Comparison of ENCODE assay signal across 9 mouse cellular contexts in the genomic region with DNA sequence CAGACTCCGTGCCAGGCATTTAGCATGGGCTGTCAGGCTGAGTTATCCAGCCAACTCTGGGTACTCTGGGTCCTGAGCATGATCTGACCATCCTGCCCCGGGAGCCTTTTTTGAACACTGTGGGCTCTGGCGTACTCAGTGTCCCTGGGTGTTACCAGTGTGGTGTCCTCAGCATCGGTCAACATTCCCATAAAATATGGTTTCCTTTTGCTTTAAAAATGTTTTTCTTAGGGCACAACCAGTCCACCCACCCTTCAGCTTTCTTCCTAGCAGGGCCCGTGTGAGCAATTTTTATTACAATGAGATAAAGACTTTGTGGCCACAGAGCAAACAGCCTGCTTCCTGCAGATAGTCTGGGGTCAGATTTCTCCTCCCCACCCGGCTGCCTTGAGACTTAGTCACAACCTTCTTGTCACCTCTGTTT. TPM values are rescaled to one million over a fixed set of nuclear protein-coding genes. Genes with fewer than 3 reads are reported as not detected.
DNase-seq lines count a peak whose midpoint lies in the region; ATAC-seq and TF ChIP-seq lines count a peak whose summit lies in the region.
"Had no signal": no experiment of that assay in that cellular context is flagged by ENCODE, and none has a peak within 500 bp of the region (broad histone marks: within the 10 kb centered on the region; RNA-seq: fewer than 3 reads in every experiment).

No protein-coding gene starts in this region.

- H3K4me1 ChIP-seq in heart, embryonic 16.5 days (ENCODE audit: control insufficient read depth, insufficient read depth, low read length) = peaks cover 28% of the 10 kb centered on the region
- H3K4me1 ChIP-seq in liver, adult 2 months (ENCODE audit: control insufficient read depth, insufficient read depth, low read length) = no peaks in the 10 kb centered on the region
- H3K4me1 ChIP-seq in thymus, adult 2 months (replicated peaks; ENCODE audit: control insufficient read depth, insufficient read depth, low read length) = peaks cover 7% of the 10 kb centered on the region
- H3K4me1 ChIP-seq in forebrain, embryonic 13.5 days = peaks cover 12% of the 10 kb centered on the region

- peaks cover 2% of the 10 kb centered on the region; the same call in 1 of the 2 replicates for H3K9me3 ChIP-seq in heart, embryonic 16.5 days (replicated peaks; ENCODE audit: control insufficient read depth, low read length)
- H3K9me3 ChIP-seq in forebrain, embryonic 13.5 days (replicated peaks) = no peaks in the 10 kb centered on the region

- H3K36me3 ChIP-seq in heart, embryonic 16.5 days (ENCODE audit: control insufficient read depth, insufficient read depth) = no peaks in the 10 kb centered on the region
- no peaks in the 10 kb centered on the region for H3K36me3 ChIP-seq in liver, adult 2 months (ENCODE audit: control insufficient read depth, insufficient read depth, low read length)
- H3K36me3 ChIP-seq in thymus, adult 2 months (ENCODE audit: control insufficient read depth, insufficient read depth, low read length) = no peaks in the 10 kb centered on the region
- no peaks in the 10 kb centered on the region for H3K36me3 ChIP-seq in forebrain, embryonic 13.5 days (ENCODE audit: poor library complexity, severe bottlenecking)

- peak overlapping the region; percentile 74 for H3K27ac ChIP-seq in heart, embryonic 16.5 days (ENCODE audit: low read length)
- H3K27ac ChIP-seq in liver, adult 2 months (replicated peaks; ENCODE audit: insufficient read depth, low read depth, low read length) = peak overlapping the region; percentile 58
- H3K27ac ChIP-seq in thymus, adult 2 months (ENCODE audit: control insufficient read depth, insufficient read depth, low read length) = no peak overlapping the region
- H3K27ac ChIP-seq in forebrain, embryonic 13.5 days = no peak overlapping the region

- no peak for TF ChIP-seq CTCF in liver, adult 2 months (IDR thresholded peaks at IDR 0.05; ENCODE audit: low read depth, low read length)
- no peak for TF ChIP-seq CTCF in thymus, adult 2 months (IDR thresholded peaks at IDR 0.05; ENCODE audit: borderline replicate concordance, control insufficient read depth, extremely low read depth, insufficient read depth, low read length, poor library complexity)

- H3K4me3 ChIP-seq in heart, embryonic 16.5 days (ENCODE audit: low read length) = no peak overlapping the region
- H3K4me3 ChIP-seq in liver, adult 2 months (ENCODE audit: insufficient read depth, low read depth, low read length) = no peak overlapping the region
- no peak overlapping the region for H3K4me3 ChIP-seq in thymus, adult 2 months (ENCODE audit: control insufficient read depth, insufficient read depth, low read length)
- no peak overlapping the region for H3K4me3 ChIP-seq in forebrain, embryonic 13.5 days

- 37% methylated on average over 6 of the region's 6 CpGs for whole genome bisulfite sequencing in heart, embryonic 16.5 days
- WGBS in liver, adult 2 months = 69% methylated on average over 6 of the region's 6 CpGs
- WGBS in thymus, adult 2 months = 21% methylated on average over 6 of the region's 6 CpGs
- 72% methylated on average over 6 of the region's 6 CpGs for WGBS in forebrain, embryonic 13.5 days

- TF ChIP-seq POLR2A in liver, adult 2 months (IDR thresholded peaks at IDR 0.05; ENCODE audit: extremely low read depth, insufficient read depth, low read length) = no peak
- TF ChIP-seq POLR2A in thymus, adult 2 months (IDR thresholded peaks at IDR 0.05; ENCODE audit: control insufficient read depth, extremely low read depth, insufficient read depth, low read length, poor library complexity) = no peak

- H3K79me2 ChIP-seq in liver, adult 2 months (ENCODE audit: control insufficient read depth, insufficient read depth, low read length) = no peaks in the 10 kb centered on the region

- ATAC-seq in heart, embryonic 16.5 days (replicated peaks; ENCODE audit: extremely low read depth, insufficient read depth, low FRiP score) = peak; percentile 15; the same call in 1 of the 2 replicates
- no peak for ATAC-seq in forebrain, embryonic 13.5 days
- ATAC-seq: CD4-positive, CD25-positive, alpha-beta regulatory T cell, adult 4 months had no signal

- no peak overlapping the region for H3K9ac ChIP-seq in heart, embryonic 16.5 days (ENCODE audit: low read length)
- no peak overlapping the region for H3K9ac ChIP-seq in liver, adult 2 months (ENCODE audit: low read depth, low read length)
- no peak overlapping the region for H3K9ac ChIP-seq in forebrain, embryonic 13.5 days

- peak; percentile 65 for DNase-seq in adrenal gland, postnatal 14 days
- DNase-seq in adrenal gland, adult 18-20 months (ENCODE audit: low spot score in 2 of 2) = no peak
- DNase-seq in 416B (ENCODE audit: low read depth) = peak; percentile 99
- DNase-seq in liver, adult 2 months (ENCODE audit: extremely low read depth, low read depth, low spot score) = no peak
- DNase-seq in thymus, adult 2 months = no peak
- no peak for DNase-seq in T-cell, adult 2 months (ENCODE audit: low spot score)

- no peaks in the 10 kb centered on the region for H3K27me3 ChIP-seq in heart, embryonic 16.5 days (ENCODE audit: control insufficient read depth, insufficient read depth, low read length)
- H3K27me3 ChIP-seq in liver, adult 2 months (ENCODE audit: control insufficient read depth, insufficient read depth, low read length) = no peaks in the 10 kb centered on the region
- H3K27me3 ChIP-seq in thymus, adult 2 months (ENCODE audit: control insufficient read depth, insufficient read depth, low read length) = no peaks in the 10 kb centered on the region
- H3K27me3 ChIP-seq in forebrain, embryonic 13.5 days = no peaks in the 10 kb centered on the region

- no peak overlapping the region for H3K4me2 ChIP-seq in heart, embryonic 16.5 days (ENCODE audit: low read depth, low read length)
- no peak overlapping the region for H3K4me2 ChIP-seq in forebrain, embryonic 13.5 days

RNA-seq across cellular contexts. Expression of a gene that starts 27.6 kb away (rescaled TPM):
- 2.1 and 2.4 TPM in 2 replicates for total RNA-seq in adrenal gland, postnatal 14 days (2021)
- under 1 TPM; 0.27 to 0.54 TPM for total RNA-seq in adrenal gland, adult 18-20 months (2021)
- polyA plus RNA-seq in heart, embryonic 16.5 days (2015; fragmentation: Nextera tagmentation; extraction: Ambion mirVana) = 2.8 and 7.1 TPM in 2 replicates
- not detected in 2 replicates for total RNA-seq in liver, adult 2 months (2014; rRNA removed)
- polyA plus RNA-seq in liver, adult 2 months (2012; rRNA removed) = 0.10 TPM in 1 of 2 replicates, not detected in the other
- 0.55 and 0.88 TPM in 2 replicates for polyA plus RNA-seq in thymus, adult 2 months (2012; rRNA removed)
- 0.23 and 0.25 TPM in 2 replicates for polyA plus RNA-seq in forebrain, embryonic 13.5 days (2015; fragmentation: Nextera tagmentation; extraction: Ambion mirVana)
- polyA plus RNA-seq: CD4-positive, CD25-positive, alpha-beta regulatory T cell, adult 4 months had no signal

RNA-seq across cellular contexts. Expression of a gene that starts 36.6 kb away (rescaled TPM):
- total RNA-seq in adrenal gland, postnatal 14 days (2021) = 64.4 and 97.1 TPM in 2 replicates
- total RNA-seq in adrenal gland, adult 18-20 months (2021) = 10 to 100 TPM; 60.5 to 64.0 TPM
- 64.5 and 68.9 TPM in 2 replicates for polyA plus RNA-seq in heart, embryonic 16.5 days (2015; fragmentation: Nextera tagmentation; extraction: Ambion mirVana)
- 55.3 and 63.2 TPM in 2 replicates for total RNA-seq in liver, adult 2 months (2014; rRNA removed)
- 89.3 and 94.5 TPM in 2 replicates for polyA plus RNA-seq in liver, adult 2 months (2012; rRNA removed)
- 68.5 and 75.2 TPM in 2 replicates for polyA plus RNA-seq in thymus, adult 2 months (2012; rRNA removed)
- 81.6 and 85.1 TPM in 2 replicates for polyA plus RNA-seq in forebrain, embryonic 13.5 days (2015; fragmentation: Nextera tagmentation; extraction: Ambion mirVana)

RNA-seq across cellular contexts. Expression of a gene that starts 49.3 kb away (rescaled TPM):
- 0.74 and 1.1 TPM in 2 replicates for total RNA-seq in adrenal gland, postnatal 14 days (2021)
- total RNA-seq in adrenal gland, adult 18-20 months (2021) = 1 to 10 TPM; 4.3 to 7.8 TPM
- 8.7 and 9.0 TPM in 2 replicates for polyA plus RNA-seq in heart, embryonic 16.5 days (2015; fragmentation: Nextera tagmentation; extraction: Ambion mirVana)
- 0.07 and 0.09 TPM in 2 replicates for total RNA-seq in liver, adult 2 months (2014; rRNA removed)
- 0.15 and 0.46 TPM in 2 replicates for polyA plus RNA-seq in liver, adult 2 months (2012; rRNA removed)
- polyA plus RNA-seq in thymus, adult 2 months (2012; rRNA removed) = 3.1 and 3.8 TPM in 2 replicates
- polyA plus RNA-seq in forebrain, embryonic 13.5 days (2015; fragmentation: Nextera tagmentation; extraction: Ambion mirVana) = 0.05 TPM in 2 replicates

Comparison
In these comparisons a context has a peak if more than half of its experiments do, and no peak if none do; other contexts are left out.
1. DNase-seq: peak in adrenal gland, postnatal 14 days (single experiment) and 416B (single experiment); none in adrenal gland, adult 18-20 months (0 of 2), liver, adult 2 months (single experiment), thymus, adult 2 months (single experiment) and T-cell, adult 2 months (single experiment).
2. H3K27ac ChIP-seq: peak in heart, embryonic 16.5 days (single experiment) and liver, adult 2 months (single experiment); none in thymus, adult 2 months (single experiment) and forebrain, embryonic 13.5 days (single experiment).